Mouse (Mus musculus): Measurements from ENCODE around the gene Gm45785.
"Not testable (repeated sequence)": the region's sequence is repeated elsewhere in the genome, so short reads cannot be mapped to it uniquely, and the experiment has no call there.

Gm45785 gene

DNA sequence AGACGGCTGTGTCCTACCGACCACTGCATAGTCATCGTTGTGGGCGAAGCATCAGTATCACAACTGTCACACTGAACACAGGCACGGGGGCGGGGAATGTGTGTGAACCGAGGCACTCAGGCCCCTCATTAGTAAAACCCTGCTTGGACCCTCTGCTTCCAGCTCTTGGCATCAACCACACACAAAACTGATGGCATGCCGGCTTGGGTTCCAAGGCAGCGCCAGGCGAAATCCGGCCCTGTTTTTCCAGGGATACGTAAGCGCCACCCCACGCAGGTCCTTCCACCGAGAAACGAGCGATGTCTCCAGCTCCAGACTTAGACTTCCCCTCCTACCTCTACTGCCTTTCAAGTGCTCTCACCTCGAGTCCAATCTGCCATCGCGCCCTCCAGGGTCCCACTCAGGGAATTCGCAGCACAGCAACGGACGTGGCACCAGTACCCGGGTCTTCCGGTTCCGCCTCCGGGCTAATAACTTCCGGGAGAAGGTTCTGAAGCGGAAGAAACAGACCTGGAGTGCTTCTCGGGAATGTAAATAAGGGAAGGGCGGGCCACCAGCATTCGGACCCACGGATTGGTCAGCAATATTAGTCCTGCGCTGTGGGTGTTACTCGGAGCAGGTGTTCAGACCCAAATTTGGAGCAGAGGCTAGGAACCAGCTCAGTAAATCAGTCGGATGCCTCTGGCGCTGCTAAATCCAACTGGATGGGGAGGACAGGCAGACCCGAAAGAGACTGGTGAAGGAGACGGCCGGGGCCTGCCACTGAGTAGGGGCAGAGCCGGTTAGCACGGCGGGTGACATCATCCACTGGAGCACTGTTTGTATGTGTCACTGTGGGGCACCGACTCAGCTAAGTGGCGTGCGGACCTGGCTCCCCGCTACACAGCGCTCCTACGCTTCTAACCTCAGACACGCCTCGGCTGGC is at the start of gene Gm45785:
Gm45785 (minus strand) TSS at position 472 of the 925 bp plus-strand sequence.
- peak; percentile 84 for DNase-seq (ENCODE audit: extremely low spot score)

- no peak for DNase-seq (ENCODE audit: extremely low spot score)
These were observed 49.5 kb upstream of the Gm45785 start for GRCm38 (mm10) chr7:140905642-140906081.

GRCm38 (mm10) chr7:140903212-140903611 is 47.1 kb upstream of the Gm45785 start:
- DNase-seq (ENCODE audit: extremely low spot score), result peak; percentile 85

- no peak for DNase-seq (ENCODE audit: extremely low spot score)
These were observed 46.1 kb upstream of the Gm45785 start for GRCm38 (mm10) chr7:140902036-140902875.

DNA sequence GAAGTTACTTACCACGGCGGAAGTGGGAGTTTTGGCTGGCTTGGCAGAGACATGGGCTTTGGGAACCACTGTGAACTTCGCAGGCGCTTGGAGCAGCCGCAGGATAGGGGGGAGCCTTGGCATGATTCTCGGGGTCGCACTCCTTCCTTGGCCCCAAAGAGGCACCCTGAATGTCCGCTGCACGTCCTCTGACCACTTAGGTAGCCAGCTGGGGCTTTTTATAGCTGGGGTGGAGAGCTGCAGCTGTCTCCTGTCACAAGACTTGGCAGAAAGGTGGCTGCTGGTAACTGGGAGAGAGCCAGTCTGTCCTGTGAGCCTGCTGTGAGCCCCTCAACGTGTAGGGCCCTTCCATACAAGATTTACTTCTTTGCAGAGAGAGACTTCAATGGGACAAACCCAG is 44.1 kb upstream of the Gm45785 start, which contains the start of gene Cox8b:
Cox8b (minus strand) TSS at position 227 of the 400 bp plus-strand sequence.
- DNase-seq (ENCODE audit: extremely low spot score), result no peak

GRCm38 (mm10) chr7:140899121-140899520 is 43.0 kb upstream of the Gm45785 start:
- no peak for DNase-seq (ENCODE audit: extremely low spot score)

DNA sequence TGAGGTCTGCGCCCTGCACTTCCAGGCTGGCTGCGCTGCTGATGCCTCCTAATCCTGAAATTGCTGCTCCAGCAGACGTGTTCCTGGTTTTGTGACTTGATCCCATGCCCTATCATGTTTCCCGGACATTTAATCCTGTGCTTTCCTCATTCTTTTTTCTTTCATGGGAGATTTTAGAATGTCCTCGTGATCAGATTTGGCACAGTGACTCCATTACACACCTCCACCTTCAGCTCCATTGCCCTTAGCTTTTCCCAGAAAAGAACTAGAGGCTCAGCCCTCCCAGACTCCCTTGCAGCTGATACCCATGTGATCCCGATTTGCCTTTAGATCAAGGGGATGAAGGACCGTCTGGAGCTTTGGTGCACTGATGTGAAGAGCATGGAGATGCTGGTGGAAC is 41.7 kb upstream of the Gm45785 start:
- DNase-seq (ENCODE audit: extremely low spot score), result no peak

DNA sequence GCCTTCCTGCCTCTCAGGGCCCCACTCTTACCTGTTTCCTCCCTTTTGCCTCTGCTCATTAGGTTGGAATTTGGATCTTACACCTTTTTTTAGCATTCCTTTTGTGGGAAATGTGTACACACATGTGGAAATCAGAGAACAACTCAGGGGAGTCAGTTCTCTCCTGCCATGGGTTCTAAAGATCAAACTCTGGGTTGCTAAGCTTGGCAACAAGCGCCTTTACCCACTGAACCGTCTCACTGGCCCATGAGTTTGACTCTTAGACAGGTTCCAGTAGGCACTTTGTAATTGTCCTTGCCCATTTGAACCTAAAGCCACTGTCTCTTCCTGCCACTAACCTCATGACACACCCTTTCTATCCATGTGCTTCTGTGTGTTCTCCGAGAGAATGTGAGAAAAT is 38.5 kb upstream of the Gm45785 start:
- no peak for DNase-seq (ENCODE audit: extremely low spot score)

DNA sequence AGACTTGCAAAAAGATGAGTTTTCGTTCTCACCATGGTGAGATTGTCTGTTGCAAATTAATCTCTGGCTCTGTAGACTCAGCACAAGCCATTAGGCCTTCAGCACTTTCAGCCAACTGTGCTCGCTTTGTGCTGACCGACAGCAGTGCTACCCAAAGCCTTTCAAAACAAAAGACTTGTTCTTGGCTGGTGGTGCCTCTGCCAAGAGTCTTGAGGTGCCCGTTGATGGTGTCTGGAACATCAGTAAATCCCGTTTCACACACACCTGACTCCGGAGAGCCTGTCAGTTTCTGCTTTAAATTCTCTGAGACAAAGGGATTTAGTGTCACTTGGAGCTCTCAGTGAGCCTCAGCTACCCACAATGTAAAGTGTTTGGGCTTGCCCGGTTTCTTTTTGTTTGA is 37.9 kb upstream of the Gm45785 start:
- no peak for DNase-seq (ENCODE audit: extremely low spot score)

GRCm38 (mm10) chr7:140890636-140891035 is 34.5 kb upstream of the Gm45785 start:
- not testable (repeated sequence) for DNase-seq (ENCODE audit: extremely low spot score)

DNA sequence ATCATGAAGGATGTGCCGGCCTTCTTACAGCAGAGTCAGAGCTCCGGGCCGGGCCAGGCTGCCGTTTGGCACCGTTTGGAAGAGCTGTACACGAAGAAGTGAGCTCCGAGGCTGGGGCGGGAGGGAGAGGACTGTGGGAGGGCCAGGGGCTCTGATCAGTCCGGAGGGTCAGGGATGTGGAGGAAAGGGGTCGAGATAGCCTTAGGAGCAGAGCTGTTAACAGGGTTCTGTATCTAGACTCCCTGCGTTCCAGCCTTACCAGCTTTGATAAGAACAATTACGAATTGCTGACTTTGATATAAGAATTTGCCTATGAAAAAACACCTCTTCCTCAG is 26.3 kb upstream of the Gm45785 start:
- no peak for DNase-seq (ENCODE audit: extremely low spot score)

DNA sequence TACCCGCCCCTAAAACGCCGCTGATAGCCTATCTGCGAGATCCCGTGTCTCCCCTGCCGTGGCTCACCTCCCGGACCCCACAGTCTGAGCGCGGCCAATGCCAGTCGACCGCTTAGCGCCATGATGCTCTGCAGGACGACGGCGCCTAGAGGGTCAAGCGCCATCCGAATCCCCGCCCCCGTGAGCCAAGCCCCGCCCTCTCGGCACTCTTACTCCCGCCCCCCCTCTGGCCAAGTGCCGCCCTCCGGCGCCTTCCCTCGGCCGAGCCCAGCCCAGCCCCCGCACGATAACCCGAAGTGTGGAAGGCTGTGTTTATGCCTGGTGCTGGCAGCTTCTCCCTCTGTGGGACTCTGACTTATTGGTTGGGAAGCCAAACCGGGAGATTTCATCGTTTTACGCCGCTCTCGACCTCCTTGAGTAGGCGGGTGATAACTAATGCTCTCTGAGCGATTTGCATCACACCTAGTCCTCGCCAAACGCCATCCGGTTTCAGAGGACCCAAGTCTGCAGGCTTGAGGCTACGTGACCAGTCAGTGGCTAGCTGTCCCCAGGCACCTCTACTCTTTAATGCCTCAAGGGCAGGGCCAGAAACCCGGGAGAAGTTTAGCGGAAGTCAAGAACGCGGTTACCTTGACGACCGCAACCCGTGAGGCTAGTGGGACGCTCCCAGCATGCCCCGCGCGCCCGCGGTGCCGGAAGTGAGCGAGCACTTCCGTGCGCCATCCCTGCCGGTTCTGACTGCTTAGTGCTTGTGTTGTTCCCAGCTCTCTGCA is 25.8 kb upstream of the Gm45785 start, which contains the start of the genes Psmd13 and Sirt3:
Psmd13 (plus strand) TSS at position 273 of the 773 bp plus-strand sequence.
Sirt3 (minus strand) TSS at position 614 of the 773 bp plus-strand sequence.
- peak; percentile 91 for DNase-seq (ENCODE audit: extremely low spot score)

DNA sequence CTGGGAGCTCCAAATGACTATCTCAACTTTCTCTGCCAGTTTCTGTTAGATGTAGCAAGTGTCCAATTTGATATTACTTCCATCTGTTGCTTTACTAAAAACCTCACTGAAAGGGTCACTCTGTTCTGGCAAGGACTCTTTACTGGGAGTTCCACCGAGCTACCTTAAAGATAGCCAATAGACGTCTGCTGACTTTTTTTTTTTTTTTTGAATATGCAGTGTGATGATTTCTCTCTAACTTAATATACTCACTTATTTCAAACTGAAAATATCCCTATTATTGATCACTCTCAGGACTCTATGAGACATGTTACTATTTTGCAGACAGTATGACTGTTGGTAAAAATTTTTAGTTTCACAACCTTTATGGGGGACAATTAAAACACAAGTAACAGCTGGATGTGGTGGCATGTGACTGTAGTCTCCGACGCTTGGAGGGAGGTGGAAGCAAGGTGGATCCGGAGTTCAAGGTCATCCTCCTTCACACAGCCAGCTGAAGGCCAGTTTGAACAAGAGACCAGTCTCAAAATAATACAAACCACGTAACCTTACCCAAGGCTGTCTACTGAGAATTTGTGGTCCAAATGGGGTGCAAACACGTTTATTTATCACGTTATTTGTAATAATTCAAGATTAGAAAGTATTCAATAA is 24.9 kb upstream of the Gm45785 start:
- no peak for DNase-seq (ENCODE audit: extremely low spot score)

DNA sequence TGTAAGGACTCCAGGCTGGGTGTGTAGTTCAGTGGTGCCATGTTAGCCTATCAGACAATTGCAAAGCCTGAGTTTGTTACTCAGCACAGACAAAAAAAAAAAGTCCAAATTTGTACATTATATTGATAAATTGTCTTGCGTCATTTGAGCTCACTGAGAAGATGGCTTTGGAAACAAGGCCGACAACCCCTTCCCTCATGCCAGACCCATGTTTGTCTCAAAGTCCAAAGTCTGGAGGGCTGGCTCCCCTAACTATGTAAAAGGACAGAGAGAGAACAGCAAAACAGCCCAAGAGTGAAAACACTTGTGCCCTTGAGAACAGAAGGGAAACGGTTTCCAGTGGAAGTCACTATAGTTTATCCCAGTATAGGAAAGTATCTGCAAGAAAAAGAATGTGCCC is 24.3 kb upstream of the Gm45785 start:
- DNase-seq (ENCODE audit: extremely low spot score), result no peak

DNA sequence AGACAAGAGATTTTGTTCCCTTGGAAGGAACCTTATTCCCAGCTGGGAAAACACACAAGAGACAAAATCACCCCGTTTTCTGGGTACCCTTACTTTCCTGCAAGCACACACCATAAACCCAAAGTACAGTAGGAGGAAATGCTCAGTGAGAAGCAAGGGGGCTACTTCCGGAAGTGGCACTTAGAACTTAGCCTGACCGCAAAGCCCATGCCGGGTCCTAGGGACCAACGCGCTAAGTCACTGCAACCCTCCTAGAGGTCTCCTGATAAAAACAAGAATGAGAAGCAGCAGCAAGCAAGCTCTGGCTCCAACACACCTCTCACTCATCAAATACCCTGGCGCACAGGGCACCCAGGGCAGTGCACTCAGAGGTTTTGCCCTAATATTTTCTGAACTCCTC is 23.2 kb upstream of the Gm45785 start:
- no peak for DNase-seq (ENCODE audit: extremely low spot score)

- no peak for DNase-seq (ENCODE audit: extremely low spot score)
These were observed 21.2 kb upstream of the Gm45785 start for GRCm38 (mm10) chr7:140877364-140877763.

- DNase-seq (ENCODE audit: extremely low spot score), result no peak
These were observed 18.1 kb upstream of the Gm45785 start for GRCm38 (mm10) chr7:140874224-140874623.

DNA sequence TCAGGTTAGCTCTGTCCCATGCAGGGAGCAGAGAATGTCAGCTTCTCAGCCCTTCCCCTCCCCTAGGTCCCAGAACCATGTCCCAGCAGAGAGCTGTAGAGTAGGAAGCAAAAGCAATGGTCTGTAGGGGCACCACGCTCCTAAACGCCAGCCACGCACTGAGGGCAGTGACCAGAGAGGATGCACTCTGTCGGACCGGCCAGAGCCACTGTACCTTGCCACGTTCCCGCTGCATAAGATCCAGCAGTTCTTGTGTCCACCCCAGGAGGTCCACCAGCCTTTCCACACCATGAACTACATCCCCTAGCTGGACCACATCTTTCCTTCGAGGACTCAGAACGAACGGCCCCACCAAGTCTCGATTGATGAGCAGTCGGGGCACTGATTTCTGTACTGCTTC is 8.6 kb upstream of the Gm45785 start:
- DNase-seq (ENCODE audit: extremely low spot score), result no peak

GRCm38 (mm10) chr7:140860728-140861127 is 4.6 kb upstream of the Gm45785 start:
- DNase-seq (ENCODE audit: extremely low spot score), result no peak

GRCm38 (mm10) chr7:140859997-140860396 is 3.9 kb upstream of the Gm45785 start:
- no peak for DNase-seq (ENCODE audit: extremely low spot score)

- no peak for DNase-seq (ENCODE audit: extremely low spot score)
These were observed 2.6 kb upstream of the Gm45785 start for GRCm38 (mm10) chr7:140858746-140859145.

Data from embryo, embryonic 9.5 days (tissue).